ENCODE assay signal across 8 mouse cellular contexts in genomic region chr5:121948302-121949049, GRCm38 (mm10).
DNase-seq lines count a peak whose midpoint lies in the region; ATAC-seq and TF ChIP-seq lines count a peak whose summit lies in the region.

No protein-coding gene starts in this region.

- 2% methylated on average over 44 of the region's 44 CpGs for WGBS in forebrain, embryonic 14.5 days
- 3% methylated on average over 44 of the region's 44 CpGs for WGBS in hindbrain, postnatal 0 days
- 9% methylated on average over 44 of the region's 44 CpGs for WGBS in liver, adult 2 months
- under 1% methylated on average over 44 of the region's 44 CpGs for WGBS in neural tube, embryonic 14.5 days

- no peak for TF ChIP-seq POLR2A in liver, adult 2 months (IDR thresholded peaks at IDR 0.05; ENCODE audit: extremely low read depth, insufficient read depth, low read length)

- peaks cover 18% of the 10 kb centered on the region for H3K4me1 ChIP-seq in forebrain, embryonic 14.5 days (ENCODE audit: control insufficient read depth, insufficient read depth, low read length)
- peaks cover 15% of the 10 kb centered on the region; the same call in 1 of the 2 replicates for H3K4me1 ChIP-seq in hindbrain, postnatal 0 days (ENCODE audit: insufficient read depth, low read length)
- H3K4me1 ChIP-seq in liver, adult 2 months (ENCODE audit: control insufficient read depth, insufficient read depth, low read length): peaks cover 14% of the 10 kb centered on the region
- peaks cover 31% of the 10 kb centered on the region for H3K4me1 ChIP-seq in neural tube, embryonic 14.5 days (ENCODE audit: control insufficient read depth, insufficient read depth, low read length)

- no peaks in the 10 kb centered on the region for H3K9me3 ChIP-seq in forebrain, embryonic 14.5 days (replicated peaks; ENCODE audit: control insufficient read depth, low read length)
- H3K9me3 ChIP-seq in hindbrain, postnatal 0 days (ENCODE audit: low read length): no peaks in the 10 kb centered on the region
- no peaks in the 10 kb centered on the region for H3K9me3 ChIP-seq in neural tube, embryonic 14.5 days (ENCODE audit: control insufficient read depth, low read length)

- peak; percentile 36 for DNase-seq in cerebellum, adult 11 months
- peak; percentile 44 to 59 for DNase-seq in cerebellum, adult 18-20 months
- DNase-seq in forebrain, embryonic 14.5 days (ENCODE audit: low spot score): peak; percentile 93
- DNase-seq in hindbrain, postnatal 0 days (ENCODE audit: low spot score): peak; percentile 91
- DNase-seq in liver, adult 2 months (ENCODE audit: extremely low read depth, low read depth, low spot score): peak; percentile 61
- DNase-seq in urinary bladder, postnatal 36 days (ENCODE audit: low spot score in 2 of 2): no peak

- peak overlapping the region; percentile 63 for H3K4me2 ChIP-seq in forebrain, embryonic 14.5 days (ENCODE audit: low read length)
- H3K4me2 ChIP-seq in hindbrain, postnatal 0 days (ENCODE audit: low read depth, low read length): peak overlapping the region; percentile 62
- peak overlapping the region; percentile 59 for H3K4me2 ChIP-seq in neural tube, embryonic 14.5 days (ENCODE audit: low read depth, low read length)

- H3K79me2 ChIP-seq in liver, adult 2 months (ENCODE audit: control insufficient read depth, insufficient read depth, low read length): no peaks in the 10 kb centered on the region

- H3K27me3 ChIP-seq in forebrain, embryonic 14.5 days (replicated peaks; ENCODE audit: control insufficient read depth, insufficient read depth, low read length): no peaks in the 10 kb centered on the region
- no peaks in the 10 kb centered on the region for H3K27me3 ChIP-seq in hindbrain, postnatal 0 days (ENCODE audit: insufficient read depth, low read length)
- H3K27me3 ChIP-seq in liver, adult 2 months (ENCODE audit: control insufficient read depth, insufficient read depth, low read length): no peaks in the 10 kb centered on the region
- H3K27me3 ChIP-seq in neural tube, embryonic 14.5 days (ENCODE audit: control insufficient read depth, insufficient read depth, low read length): no peaks in the 10 kb centered on the region

- H3K9ac ChIP-seq in forebrain, embryonic 14.5 days (ENCODE audit: low read length): peak overlapping the region; percentile 58
- H3K9ac ChIP-seq in hindbrain, postnatal 0 days (replicated peaks; ENCODE audit: low read length): peak overlapping the region; percentile 51
- peak overlapping the region; percentile 34; the same call in 1 of the 2 replicates for H3K9ac ChIP-seq in liver, adult 2 months (ENCODE audit: low read depth, low read length)
- H3K9ac ChIP-seq in neural tube, embryonic 14.5 days (replicated peaks; ENCODE audit: low read depth, low read length): peak overlapping the region; percentile 42; the same call in 1 of the 2 replicates

- peak overlapping the region; percentile 87 for H3K27ac ChIP-seq in forebrain, embryonic 14.5 days (ENCODE audit: low read depth, low read length)
- H3K27ac ChIP-seq in hindbrain, postnatal 0 days: peak overlapping the region; percentile 77
- peak overlapping the region; percentile 7 for H3K27ac ChIP-seq in liver, adult 2 months (replicated peaks; ENCODE audit: insufficient read depth, low read depth, low read length)
- H3K27ac ChIP-seq in neural tube, embryonic 14.5 days (ENCODE audit: low read depth, low read length): peak overlapping the region; percentile 90

- no peak for ATAC-seq in cerebellum, adult (ENCODE audit: insufficient number of reproducible peaks, low FRiP score, low TSS enrichment)
- peak; percentile 90 for ATAC-seq in forebrain, embryonic 14.5 days
- peak; percentile 61 for ATAC-seq in hindbrain, postnatal 0 days
- peak; percentile 85 for ATAC-seq in neural tube, embryonic 14.5 days (ENCODE audit: low read depth)

- H3K36me3 ChIP-seq in forebrain, embryonic 14.5 days (ENCODE audit: control insufficient read depth, insufficient read depth, low read length): no peaks in the 10 kb centered on the region
- H3K36me3 ChIP-seq in hindbrain, postnatal 0 days (ENCODE audit: insufficient read depth, low read length): no peaks in the 10 kb centered on the region
- H3K36me3 ChIP-seq in liver, adult 2 months (ENCODE audit: control insufficient read depth, insufficient read depth, low read length): no peaks in the 10 kb centered on the region
- H3K36me3 ChIP-seq in neural tube, embryonic 14.5 days (ENCODE audit: control insufficient read depth, insufficient read depth, low read length): no peaks in the 10 kb centered on the region

- H3K4me3 ChIP-seq in forebrain, embryonic 14.5 days (ENCODE audit: low read depth, low read length): peak overlapping the region; percentile 30
- peak overlapping the region; percentile 32 for H3K4me3 ChIP-seq in hindbrain, postnatal 0 days (ENCODE audit: low read length)
- H3K4me3 ChIP-seq in liver, adult 2 months (ENCODE audit: insufficient read depth, low read depth, low read length): no peak overlapping the region; the same call in 1 of the 2 replicates
- H3K4me3 ChIP-seq in neural tube, embryonic 14.5 days (ENCODE audit: low read depth, low read length): peak overlapping the region; percentile 21

- peak; percentile 5; the same call in 1 of the 2 replicates for TF ChIP-seq CTCF in hindbrain, postnatal 0 days (IDR thresholded peaks at IDR 0.05; ENCODE audit: low read depth)
- no peak for TF ChIP-seq CTCF in liver, adult 2 months (IDR thresholded peaks at IDR 0.05; ENCODE audit: low read depth, low read length)

Comparison
In these comparisons a context has a peak if more than half of its experiments do, and no peak if none do; other contexts are left out.
1. DNase-seq: peak in cerebellum, adult 11 months (single experiment), cerebellum, adult 18-20 months (2 of 2), forebrain, embryonic 14.5 days (single experiment), hindbrain, postnatal 0 days (single experiment) and liver, adult 2 months (single experiment); none in urinary bladder, postnatal 36 days (0 of 2).
2. H3K27ac ChIP-seq: peak in every context shown above with its lines; median percentile 90 in neural tube, embryonic 14.5 days; 87 in forebrain, embryonic 14.5 days; 77 in hindbrain, postnatal 0 days; 7 in liver, adult 2 months.
3. Peak in every context shown above with its lines, with median percentiles within 50 percentile points of each other: H3K4me2 ChIP-seq and H3K9ac ChIP-seq.